17 mouse cellular contexts compared by ENCODE assay signal in the genomic region with DNA sequence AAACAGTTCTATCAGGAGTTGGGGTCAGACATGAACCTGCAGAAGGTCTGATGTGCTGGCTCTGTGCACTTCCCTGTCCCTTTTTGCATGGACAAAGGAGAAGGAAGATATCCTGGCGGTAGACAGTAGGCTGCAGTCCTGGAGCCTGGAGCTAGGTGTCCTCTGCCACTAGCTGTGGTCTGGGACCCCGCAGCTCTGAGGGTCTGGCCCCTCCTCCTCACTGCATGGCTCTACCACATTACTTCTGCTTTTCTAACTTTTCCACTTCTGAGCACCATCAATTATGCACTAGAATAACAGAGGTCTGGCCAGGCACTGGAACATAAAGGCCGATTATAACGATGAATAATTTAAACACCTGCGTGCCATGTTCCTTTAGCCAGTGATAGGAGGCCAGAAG. TPM values are rescaled to one million over a fixed set of nuclear protein-coding genes. Genes with fewer than 3 reads are reported as not detected.
DNase-seq lines count a peak whose midpoint lies in the region; ATAC-seq lines count a peak whose summit lies in the region.
"Had no signal": no experiment of that assay in that cellular context is flagged by ENCODE, and none has a peak within 500 bp of the region (broad histone marks: within the 10 kb centered on the region; RNA-seq: fewer than 3 reads in every experiment).

No protein-coding gene starts in this region.

- no peak overlapping the region for H3K27ac ChIP-seq in hindbrain, embryonic 15.5 days (replicated peaks)
- no peak overlapping the region for H3K27ac ChIP-seq in hindbrain, embryonic 14.5 days
- H3K27ac ChIP-seq: embryonic facial prominence, embryonic 13.5 days; kidney, embryonic 15.5 days; neural tube, embryonic 13.5 days had no signal

- no peak overlapping the region for H3K4me3 ChIP-seq in hindbrain, embryonic 15.5 days
- no peak overlapping the region for H3K4me3 ChIP-seq in hindbrain, embryonic 14.5 days (replicated peaks; ENCODE audit: low read length)
- H3K4me3 ChIP-seq: embryonic facial prominence, embryonic 13.5 days; kidney, embryonic 15.5 days; neural tube, embryonic 13.5 days had no signal

- H3K9me3 ChIP-seq in hindbrain, embryonic 15.5 days: no peaks in the 10 kb centered on the region
- no peaks in the 10 kb centered on the region for H3K9me3 ChIP-seq in hindbrain, embryonic 14.5 days (ENCODE audit: control insufficient read depth, low read length)
- H3K9me3 ChIP-seq: embryonic facial prominence, embryonic 13.5 days; kidney, embryonic 15.5 days; neural tube, embryonic 13.5 days had no signal

- no peaks in the 10 kb centered on the region for H3K27me3 ChIP-seq in hindbrain, embryonic 15.5 days
- no peaks in the 10 kb centered on the region for H3K27me3 ChIP-seq in hindbrain, embryonic 14.5 days (ENCODE audit: control insufficient read depth, insufficient read depth, low read length)
- H3K27me3 ChIP-seq: embryonic facial prominence, embryonic 13.5 days; kidney, embryonic 15.5 days; neural tube, embryonic 13.5 days had no signal

- no peak overlapping the region for H3K9ac ChIP-seq in hindbrain, embryonic 15.5 days
- H3K9ac ChIP-seq in hindbrain, embryonic 14.5 days: no peak overlapping the region
- H3K9ac ChIP-seq: embryonic facial prominence, embryonic 13.5 days; kidney, embryonic 15.5 days; neural tube, embryonic 13.5 days had no signal

- no peak for DNase-seq in hindbrain, embryonic 14.5 days (ENCODE audit: low spot score)
- DNase-seq in spleen, postnatal 36 days (ENCODE audit: low spot score in 2 of 2): peak; percentile 39 to 45
- no peak for DNase-seq in spleen, postnatal 14 days (ENCODE audit: low spot score in 2 of 2)
- DNase-seq in right cerebral cortex, postnatal 14 days: no peak
- DNase-seq in layer of hippocampus, adult 9-11 months: no peak
- DNase-seq in T-cell, adult 2 months (ENCODE audit: low spot score): no peak
- DNase-seq: adrenal gland, postnatal 25 days; cerebellum, adult 11-12 months; heart, adult 18-20 months; heart, postnatal 14 days; layer of hippocampus, postnatal 36 days; lung, postnatal 4 days had no signal

- H3K36me3 ChIP-seq in hindbrain, embryonic 15.5 days: no peaks in the 10 kb centered on the region
- no peaks in the 10 kb centered on the region for H3K36me3 ChIP-seq in hindbrain, embryonic 14.5 days (replicated peaks; ENCODE audit: control insufficient read depth, insufficient read depth)
- H3K36me3 ChIP-seq: embryonic facial prominence, embryonic 13.5 days; kidney, embryonic 15.5 days; neural tube, embryonic 13.5 days had no signal

- WGBS in hindbrain, embryonic 15.5 days: 34% methylated on average over 5 of the region's 5 CpGs
- WGBS in hindbrain, embryonic 14.5 days: 26% methylated on average over 5 of the region's 5 CpGs

- ATAC-seq in hindbrain, embryonic 15.5 days (ENCODE audit: low FRiP score, low read depth): peak; percentile 66; the same call in 1 of the 2 replicates
- ATAC-seq in hindbrain, embryonic 14.5 days (ENCODE audit: low FRiP score): no peak
- ATAC-seq in megakaryocyte, adult 5-6 weeks (ENCODE audit: poor library complexity, severe bottlenecking): peak; percentile 60

- H3K4me1 ChIP-seq in hindbrain, embryonic 15.5 days (replicated peaks): peaks cover 6% of the 10 kb centered on the region
- 0 out of 2 replicates have a peak, but pooled peaks cover 3% of the 10 kb centered on the region for H3K4me1 ChIP-seq in hindbrain, embryonic 14.5 days (replicated peaks; ENCODE audit: control insufficient read depth, insufficient read depth, low read length)

- no peak overlapping the region for H3K4me2 ChIP-seq in hindbrain, embryonic 15.5 days
- H3K4me2 ChIP-seq in hindbrain, embryonic 14.5 days (replicated peaks): no peak overlapping the region
- H3K4me2 ChIP-seq: embryonic facial prominence, embryonic 13.5 days; kidney, embryonic 15.5 days; neural tube, embryonic 13.5 days had no signal

RNA-seq across cellular contexts. Expression of a gene that starts 36.8 kb away (rescaled TPM):
- polyA plus RNA-seq in hindbrain, embryonic 15.5 days (2015; fragmentation: Nextera tagmentation; extraction: Ambion mirVana): 38.5 and 69.1 TPM in 2 replicates
- 36.2 and 45.2 TPM in 2 replicates for polyA plus RNA-seq in hindbrain, embryonic 14.5 days (2014; fragmentation: Nextera tagmentation; extraction: Ambion mirVana)
- total RNA-seq in megakaryocyte, adult 5-6 weeks (2015): 0.16 and 0.30 TPM in 2 replicates
- not detected in 2 replicates for total RNA-seq in megakaryocyte, adult 5-6 weeks (2017)

Comparison
In these comparisons a context has a peak if more than half of its experiments do, and no peak if none do; other contexts are left out.
1. DNase-seq: peak in spleen, postnatal 36 days (2 of 2); none in hindbrain, embryonic 14.5 days (single experiment), spleen, postnatal 14 days (0 of 2), right cerebral cortex, postnatal 14 days (single experiment), layer of hippocampus, adult 9-11 months (single experiment) and T-cell, adult 2 months (single experiment).